Mouse (Mus musculus) liver, adult (tissue): Measurements from ENCODE around the gene Rpl6.

Experiments used
- GATA4 ChIP-seq: IDR thresholded peaks from 2 replicates; pipeline ENCODE4 v1.6.1; 2014; ENCODE audit warnings: mild to moderate bottlenecking, low read length; ENCODE audit not compliant: insufficient replicate concordance

Gene Rpl6

DNA sequence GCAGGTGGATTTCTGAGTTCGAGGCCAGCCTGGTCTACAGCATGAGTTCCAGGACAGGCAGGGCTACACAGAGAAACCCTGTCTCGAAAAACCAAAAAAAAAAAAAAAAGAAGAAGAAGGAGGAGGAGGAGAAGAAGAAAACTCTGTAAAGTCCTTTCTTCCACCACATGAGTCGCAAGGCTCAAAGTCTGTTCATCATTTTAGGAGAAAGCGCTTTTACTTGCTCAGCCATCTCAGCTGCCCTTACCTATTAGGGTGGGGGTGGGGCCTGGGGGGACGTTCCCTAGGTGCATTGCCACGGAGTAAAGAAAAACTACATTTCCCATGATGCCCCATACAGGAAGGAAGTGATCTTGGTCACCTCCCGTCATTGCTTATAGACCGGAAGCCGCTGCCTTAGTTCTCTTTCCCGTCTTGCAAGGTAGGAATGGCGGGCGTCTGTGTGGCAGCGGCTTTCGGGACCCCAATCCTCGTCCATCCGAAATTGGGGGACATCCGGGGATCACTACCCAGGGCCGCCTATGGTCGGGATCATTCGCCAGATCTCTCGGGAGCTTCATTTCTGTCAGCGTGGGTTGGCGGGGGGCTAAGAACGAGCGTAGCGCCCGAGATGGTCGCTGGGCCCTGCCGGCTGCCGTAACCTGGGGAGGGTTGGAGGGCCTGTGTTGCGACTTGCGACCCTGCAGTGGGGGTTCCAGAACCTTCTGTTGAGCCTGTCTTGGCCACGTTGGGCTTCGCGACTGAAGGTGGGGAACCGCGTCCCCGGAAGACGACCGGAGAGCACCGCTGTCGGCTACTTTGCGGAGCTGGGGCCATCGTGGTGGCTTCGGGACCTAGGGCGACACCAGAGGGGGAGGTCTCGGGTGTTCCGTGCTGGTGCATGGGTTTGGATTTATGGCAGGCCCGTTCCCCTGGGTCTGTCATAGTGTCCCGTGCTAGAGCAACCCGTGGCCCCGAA lies at the start of gene Rpl6:
Gene Rpl6 (plus strand): TSS at position 350 of the 958 bp plus-strand sequence.
- TF ChIP-seq GATA4: no peak

DNA sequence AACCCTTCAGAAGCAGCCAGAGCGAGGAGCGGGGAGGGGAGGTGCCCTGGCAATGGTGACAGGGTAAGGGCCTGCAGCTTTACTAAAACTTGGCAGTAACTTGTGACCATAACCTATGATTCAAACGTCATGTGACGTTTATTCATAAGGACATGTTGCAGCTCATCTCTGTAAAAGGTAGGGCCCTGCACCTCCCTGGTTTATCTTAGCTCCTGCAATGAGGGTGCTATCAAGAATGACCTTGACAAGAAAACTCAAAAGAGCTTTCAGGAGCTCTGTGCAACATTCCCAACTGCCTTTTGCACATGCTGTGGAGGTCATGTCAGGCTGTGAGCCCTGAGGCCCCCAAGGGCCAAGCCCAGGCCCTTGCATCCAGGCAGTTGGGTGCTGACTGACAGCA lies 48.2 kb upstream of the Rpl6 start:
- TF ChIP-seq GATA4: no peak

- TF ChIP-seq GATA4: no peak
Observed at GRCm38 (mm10) chr5:121157017-121157416, 47.3 kb upstream of the Rpl6 start.

DNA sequence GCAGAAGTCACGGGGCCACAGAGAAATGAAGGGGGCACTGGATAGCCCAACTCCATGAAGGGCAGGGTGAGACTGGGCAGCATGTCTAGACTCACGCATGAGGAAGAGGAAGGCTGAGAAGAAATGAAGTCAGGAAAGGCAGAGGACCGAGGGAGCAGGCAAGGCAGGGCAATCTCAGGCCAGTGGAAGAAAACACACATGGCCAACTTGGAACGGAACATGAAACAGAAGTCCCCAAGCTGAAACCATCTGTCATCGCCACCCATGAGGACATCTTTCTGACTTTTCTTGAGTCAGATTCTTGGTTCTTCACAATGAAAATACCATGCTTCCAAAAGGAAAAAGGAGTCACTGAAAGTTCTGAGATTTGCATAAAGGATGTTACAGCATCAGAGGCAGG lies 46.8 kb upstream of the Rpl6 start:
- TF ChIP-seq GATA4: no peak

DNA sequence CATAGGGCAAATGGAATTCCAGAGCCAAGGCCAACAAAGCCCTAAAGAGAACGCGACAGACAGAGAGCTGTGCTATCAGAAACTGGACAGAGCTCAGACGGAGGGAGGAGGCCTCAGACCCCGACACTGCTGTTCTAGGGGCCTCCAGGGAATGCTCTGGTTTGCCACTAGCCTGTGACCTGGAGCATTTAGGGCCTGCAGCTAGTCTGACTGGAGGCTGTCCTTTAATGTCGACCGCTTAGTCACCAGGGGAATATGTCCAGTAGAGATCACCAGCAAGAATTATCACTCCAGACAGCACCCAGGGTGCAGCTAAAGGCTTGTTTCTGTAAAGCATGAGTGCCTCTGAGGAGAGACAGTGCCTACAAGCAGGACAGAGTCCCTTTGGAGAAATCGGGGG lies 45.3 kb upstream of the Rpl6 start:
- no peak for TF ChIP-seq GATA4

DNA sequence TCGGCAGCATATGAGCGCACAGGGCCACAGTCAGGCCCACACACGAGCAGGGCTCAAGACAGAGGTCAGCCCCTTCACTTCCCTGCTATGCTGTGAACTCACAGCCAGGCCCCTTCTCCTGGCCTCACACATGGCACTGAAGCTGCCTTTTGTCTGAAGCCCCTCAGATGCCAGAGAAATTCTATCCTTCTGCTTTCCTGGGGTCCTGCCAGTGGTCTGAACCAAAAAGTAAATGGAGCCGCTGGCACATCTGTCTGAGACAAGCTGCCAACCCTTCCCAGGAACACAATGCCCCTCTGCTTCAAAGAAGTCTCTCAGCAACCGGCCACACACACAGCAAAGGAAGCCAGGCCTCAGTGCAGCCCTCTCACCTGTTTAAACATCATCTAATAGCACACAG lies 42.0 kb upstream of the Rpl6 start:
- no peak for TF ChIP-seq GATA4

- no peak for TF ChIP-seq GATA4
Observed at GRCm38 (mm10) chr5:121162923-121163322, 41.4 kb upstream of the Rpl6 start.

GRCm38 (mm10) chr5:121166884-121167283 lies 37.4 kb upstream of the Rpl6 start:
- no peak for TF ChIP-seq GATA4

- no peak for TF ChIP-seq GATA4
Observed at GRCm38 (mm10) chr5:121169588-121169987, 34.7 kb upstream of the Rpl6 start.

GRCm38 (mm10) chr5:121172835-121173234 lies 31.4 kb upstream of the Rpl6 start:
- no peak for TF ChIP-seq GATA4

DNA sequence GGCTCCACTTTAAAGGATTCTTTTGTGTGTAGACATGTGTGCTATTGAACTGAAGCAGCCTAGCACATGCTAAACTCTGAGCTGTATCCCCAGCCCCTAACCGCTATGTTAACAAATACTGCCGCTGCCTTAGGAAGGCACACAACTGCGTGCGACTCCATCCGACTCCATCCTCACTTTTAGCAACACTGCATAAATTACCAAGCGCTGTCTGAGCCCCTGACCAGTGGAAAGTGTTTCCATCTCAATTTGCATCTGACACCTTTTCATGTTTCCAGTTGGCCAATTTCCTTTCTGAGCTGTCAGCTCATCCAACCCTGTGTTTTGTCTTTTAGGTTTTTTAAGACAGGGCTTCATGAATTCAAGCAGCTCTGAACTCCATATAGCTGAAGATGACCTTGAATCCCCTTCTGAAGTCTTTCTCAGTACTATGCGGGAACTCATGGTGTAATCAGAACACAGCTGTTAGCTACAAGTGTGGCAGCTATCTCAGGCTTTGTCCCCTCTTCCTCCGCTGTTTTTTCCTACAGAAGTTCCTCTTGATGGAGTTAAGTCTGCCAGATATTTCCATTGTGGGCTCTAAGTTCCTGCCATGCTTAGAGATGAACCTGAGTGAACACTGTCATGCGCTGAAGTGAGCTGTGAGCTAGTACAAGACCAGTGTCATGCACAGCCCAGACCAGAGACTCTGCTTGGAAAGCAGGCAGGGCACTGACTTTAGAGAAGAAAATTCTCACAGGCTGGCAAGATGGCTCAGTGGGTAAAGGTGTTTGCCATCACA lies 25.0 kb upstream of the Rpl6 start:
- TF ChIP-seq GATA4: no peak

DNA sequence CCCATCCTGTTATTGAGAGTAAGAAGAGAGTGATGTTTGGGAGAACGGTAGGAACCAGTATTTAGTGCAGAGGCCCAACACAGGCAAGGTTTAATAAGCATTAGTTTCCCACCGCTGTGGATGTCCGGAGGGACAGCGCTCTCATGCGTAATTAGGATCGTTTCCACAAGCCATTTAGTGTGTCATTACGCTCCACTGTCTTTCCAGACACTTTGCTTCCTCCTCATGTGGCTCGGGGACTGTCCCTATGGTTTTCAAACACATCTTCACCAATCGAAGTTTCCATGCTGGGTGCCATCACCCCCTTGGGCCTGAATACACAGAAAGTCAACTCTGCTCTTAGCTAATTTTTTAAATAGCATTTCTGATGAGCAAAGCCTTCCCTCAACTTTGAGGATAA lies 21.0 kb upstream of the Rpl6 start:
- TF ChIP-seq GATA4: no peak

GRCm38 (mm10) chr5:121184375-121184774 lies 19.9 kb upstream of the Rpl6 start:
- TF ChIP-seq GATA4: no peak

DNA sequence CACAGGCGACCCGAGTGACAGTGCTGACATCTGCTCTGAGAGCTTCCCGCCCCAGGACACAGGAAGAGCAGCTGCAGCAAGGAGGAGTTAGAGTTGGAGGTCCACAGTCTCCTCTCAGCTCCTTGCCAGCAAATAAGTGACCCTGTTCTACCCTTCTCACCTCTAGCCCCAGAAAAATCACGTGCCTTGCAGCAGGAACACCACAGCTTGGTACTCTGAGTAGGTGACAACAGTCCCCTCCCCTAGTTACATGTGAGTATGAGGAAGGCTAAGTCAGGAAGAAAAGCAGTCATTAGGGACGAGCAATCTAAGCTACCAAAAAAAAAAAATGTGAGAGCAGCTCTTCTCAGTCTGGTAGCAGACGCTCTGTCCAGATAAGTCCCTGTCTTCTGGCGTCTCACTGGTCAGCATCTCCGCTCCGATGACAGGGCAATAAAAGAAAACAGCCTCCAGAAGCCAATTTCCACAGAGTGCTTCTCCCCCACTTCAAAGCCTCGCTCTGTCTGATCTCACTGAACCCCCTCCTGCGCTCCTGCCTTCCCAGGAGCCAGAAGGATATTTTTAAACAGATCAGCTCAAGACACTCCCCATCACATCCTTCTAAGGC lies 19.2 kb upstream of the Rpl6 start:
- TF ChIP-seq GATA4: peak; percentile 22; the same call in 1 of the 2 replicates

GRCm38 (mm10) chr5:121187580-121188001 lies 16.7 kb upstream of the Rpl6 start:
- TF ChIP-seq GATA4: no peak
